Mouse (Mus musculus): ENCODE data around the gene Thbs1.

- TF ChIP-seq CTCF (IDR thresholded peaks at IDR 0.05; ENCODE audit: borderline replicate concordance, control insufficient read depth, extremely low read depth, insufficient read depth, low read length, poor library complexity) (no peak), POLR2A (IDR thresholded peaks at IDR 0.05; ENCODE audit: control insufficient read depth, extremely low read depth, insufficient read depth, low read length, poor library complexity) (no peak)
Observed at GRCm38 (mm10) chr2:118124437-118124836, 12.8 kb downstream of the Thbs1 start.
